Mouse (Mus musculus) olfactory bulb, adult 2 months (tissue): ENCODE measurements around the gene Zc3h4.

Source experiments
- CTCF ChIP-seq: fragments of 200-500 bp; IDR thresholded peaks from 2 replicates; pipeline ENCODE4 v1.5.1; 2012; ENCODE audit warnings: low read depth, mild to moderate bottlenecking, low read length, moderate library complexity; ENCODE audit not compliant: insufficient read depth
- POLR2A ChIP-seq: fragments of 200-500 bp; IDR thresholded peaks from 2 replicates; pipeline ENCODE4 v1.6.1; 2012; ENCODE audit warnings: mild to moderate bottlenecking, low read depth, low read length, moderate library complexity; ENCODE audit not compliant: insufficient read depth

- TF ChIP-seq POLR2A (no peak), CTCF (no peak)
These were observed 76.9 kb downstream of the Zc3h4 start, which contains the start of gene Npas1 for GRCm38 (mm10) chr7:16477628-16478027.
